Mouse (Mus musculus): ENCODE measurements at regions not wholly inside any gene's neighbourhood (a gene's known extent, or its start where the extent isn't known, plus 50 kb on each side); places are given as distances from the start of the nearest gene placed in this dataset.

GRCm38 (mm10) chr11:85966207-85966606 lies 80.0 kb downstream of the Tbx4 start:
- intact Hi-C loops (cut with DNase I), result no loop called here

GRCm38 (mm10) chr11:85970287-85970686 lies 84.1 kb downstream of the Tbx4 start:
- DNase-seq (ENCODE audit: low spot score in 2 of 2), result no peak
- intact Hi-C loops (cut with DNase I), result loop anchor here (5.0 kb wide), 1 partner anchor 97 kb away; no protein-coding TSS in a partner anchor

More at GRCm38 (mm10) chr11:85966207-85966606, 80.0 kb downstream of the Tbx4 start:
- DNase-seq (ENCODE audit: low spot score in 2 of 2), result no peak

- DNase-seq (ENCODE audit: low spot score in 2 of 2), result peak; percentile 60 to 67
- intact Hi-C loops (cut with DNase I), result loop anchor here (2.0 to 5.0 kb wide), 3 partner anchors 20 to 124 kb away; no protein-coding TSS in a partner anchor
These were observed 86.2 kb downstream of the Tbx4 start for GRCm38 (mm10) chr11:85972385-85972784.

- DNase-seq (ENCODE audit: low spot score in 2 of 2), result no peak
- intact Hi-C loops (cut with DNase I), result loop anchor here (2.0 to 5.0 kb wide), 3 partner anchors 19 to 125 kb away; no protein-coding TSS in a partner anchor
These were observed 87.5 kb downstream of the Tbx4 start for GRCm38 (mm10) chr11:85973736-85974135.

GRCm38 (mm10) chr11:85976693-85977434 lies 90.6 kb downstream of the Tbx4 start:
- DNase-seq (ENCODE audit: low spot score in 2 of 2), result no peak
- intact Hi-C loops (cut with DNase I), result no loop called here

GRCm38 (mm10) chr11:85980388-85980787 lies 94.2 kb downstream of the Tbx4 start:
- intact Hi-C loops (cut with DNase I), result no loop called here
- DNase-seq (ENCODE audit: low spot score in 2 of 2), result no peak

- peak in 1 of 2 experiments; percentile 20 for DNase-seq (ENCODE audit: low spot score in 2 of 2)
- intact Hi-C loops (cut with DNase I), result no loop called here
These were observed 95.3 kb downstream of the Tbx4 start for GRCm38 (mm10) chr11:85981561-85981960.

GRCm38 (mm10) chr11:85986338-85986737 lies 100.1 kb downstream of the Tbx4 start:
- intact Hi-C loops (cut with DNase I), result no loop called here
- DNase-seq (ENCODE audit: low spot score in 2 of 2), result no peak

GRCm38 (mm10) chr11:85987181-85987580 lies 101.0 kb downstream of the Tbx4 start:
- DNase-seq (ENCODE audit: low spot score in 2 of 2), result no peak
- intact Hi-C loops (cut with DNase I), result no loop called here

- intact Hi-C loops (cut with DNase I), result no loop called here
- no peak for DNase-seq (ENCODE audit: low spot score in 2 of 2)
These were observed 103.3 kb downstream of the Tbx4 start for GRCm38 (mm10) chr11:85989536-85989935.

- DNase-seq (ENCODE audit: low spot score in 2 of 2), result no peak
- intact Hi-C loops (cut with DNase I), result no loop called here
These were observed 103.8 kb downstream of the Tbx4 start for GRCm38 (mm10) chr11:85989940-85990493.

- DNase-seq (ENCODE audit: low spot score in 2 of 2), result peak; percentile 32 to 33
- intact Hi-C loops (cut with DNase I), result no loop called here
These were observed 109.3 kb downstream of the Tbx4 start for GRCm38 (mm10) chr11:85995318-85996095.

- no peak for DNase-seq (ENCODE audit: low spot score in 2 of 2)
- intact Hi-C loops (cut with DNase I), result no loop called here
These were observed 110.5 kb downstream of the Tbx4 start for GRCm38 (mm10) chr11:85996686-85997085.

- intact Hi-C loops (cut with DNase I), result no loop called here
- no peak for DNase-seq (ENCODE audit: low spot score in 2 of 2)
These were observed 117.1 kb downstream of the Tbx4 start for GRCm38 (mm10) chr11:86003341-86003740.

GRCm38 (mm10) chr11:86005284-86005683 lies 119.1 kb downstream of the Tbx4 start:
- no peak for DNase-seq (ENCODE audit: low spot score in 2 of 2)
- intact Hi-C loops (cut with DNase I), result no loop called here

GRCm38 (mm10) chr11:86005899-86006445 lies 119.8 kb downstream of the Tbx4 start:
- DNase-seq (ENCODE audit: low spot score in 2 of 2), result no peak
- intact Hi-C loops (cut with DNase I), result no loop called here

GRCm38 (mm10) chr11:86006859-86007258 lies 120.6 kb downstream of the Tbx4 start:
- intact Hi-C loops (cut with DNase I), result no loop called here
- no peak for DNase-seq (ENCODE audit: low spot score in 2 of 2)

Data from left cerebral cortex, postnatal 36 days (tissue).